Mouse (Mus musculus): ENCODE data around the gene Olfr464.

GRCm38 (mm10) chr11:87892168-87892567, 28.6 kb downstream of the Olfr464 start, which contains the start of gene Olfr462:
- TF ChIP-seq CTCF (IDR thresholded peaks at IDR 0.05; ENCODE audit: low read depth, low read length): no peak
- no peak for TF ChIP-seq POLR2A (IDR thresholded peaks at IDR 0.05; ENCODE audit: borderline replicate concordance, low read depth, low read length)

All from bone marrow macrophage, adult 2 months (primary cell).